Mouse (Mus musculus): ENCODE measurements around the gene Cdc40. TPM values are rescaled to one million over a fixed set of nuclear protein-coding genes. Genes with fewer than 3 reads are reported as not detected.
A peak's percentile ranks its signal among the peaks of the same experiment; 100 is the strongest.

The Cdc40 gene
- polyA plus RNA-seq, 1 experiment from 2014 or later = 27.4 TPM

GRCm38 (mm10) chr10:40887316-40887715 lies 4.2 kb upstream of the Cdc40 start:
- H3K27ac ChIP-seq = no peak overlapping the region
- H3K4me1 ChIP-seq = no peaks in the 10 kb centered on the region
- H3K36me3 ChIP-seq = no peaks in the 10 kb centered on the region
- 89% methylated on average over 2 of the region's 2 CpGs for WGBS
- no peak overlapping the region for H3K4me3 ChIP-seq
- no peak overlapping the region for H3K9ac ChIP-seq
- no peak overlapping the region for H3K4me2 ChIP-seq
- H3K9me3 ChIP-seq = no peaks in the 10 kb centered on the region
- no peaks in the 10 kb centered on the region for H3K27me3 ChIP-seq
- ATAC-seq (ENCODE audit: insufficient number of reproducible peaks, low FRiP score, low TSS enrichment, low read depth) = no peak

GRCm38 (mm10) chr10:40885432-40885831 lies 2.3 kb upstream of the Cdc40 start:
- 68% methylated on average over 7 of the region's 7 CpGs for WGBS
- H3K27ac ChIP-seq = no peak overlapping the region
- H3K4me2 ChIP-seq = no peak overlapping the region
- no peaks in the 10 kb centered on the region for H3K9me3 ChIP-seq
- H3K4me3 ChIP-seq = no peak overlapping the region
- H3K36me3 ChIP-seq = no peaks in the 10 kb centered on the region
- H3K27me3 ChIP-seq = no peaks in the 10 kb centered on the region
- no peak for ATAC-seq (ENCODE audit: insufficient number of reproducible peaks, low FRiP score, low TSS enrichment, low read depth)
- H3K9ac ChIP-seq = no peak overlapping the region
- peaks cover 13% of the 10 kb centered on the region for H3K4me1 ChIP-seq

GRCm38 (mm10) chr10:40884279-40884806 lies 1.2 kb upstream of the Cdc40 start:
- Histone ChIP-seq H3K4me3 (peak overlapping the region; percentile 75), H3K27ac (peak overlapping the region; percentile 97)
- ATAC-seq (ENCODE audit: insufficient number of reproducible peaks, low FRiP score, low TSS enrichment, low read depth) = no peak

GRCm38 (mm10) chr10:40883644-40884278 lies 650 bp upstream of the Cdc40 start:
- Histone ChIP-seq H3K4me3 (peak overlapping the region; percentile 75), H3K4me1 (peaks cover 13% of the 10 kb centered on the region), H3K9ac (peak overlapping the region; percentile 69), H3K9me3 (no peaks in the 10 kb centered on the region), H3K27me3 (no peaks in the 10 kb centered on the region), H3K36me3 (no peaks in the 10 kb centered on the region), H3K27ac (peak overlapping the region; percentile 97), H3K4me2 (peak overlapping the region; percentile 84)
- WGBS = 0% methylated on average over 63 of the region's 87 CpGs
- ATAC-seq (ENCODE audit: insufficient number of reproducible peaks, low FRiP score, low TSS enrichment, low read depth) = peak; percentile 88

More at GRCm38 (mm10) chr10:40884279-40884806, 1.2 kb upstream of the Cdc40 start:
- Histone ChIP-seq H3K4me1 (peaks cover 13% of the 10 kb centered on the region), H3K27me3 (no peaks in the 10 kb centered on the region), H3K36me3 (no peaks in the 10 kb centered on the region), H3K4me2 (peak overlapping the region; percentile 84), H3K9me3 (no peaks in the 10 kb centered on the region), H3K9ac (peak overlapping the region; percentile 69)
- 0% methylated on average over 39 of the region's 40 CpGs for WGBS

GRCm38 (mm10) chr10:40882333-40882732 lies 778 bp downstream of the Cdc40 start:
- Histone ChIP-seq H3K9ac (peak overlapping the region; percentile 78), H3K9me3 (no peaks in the 10 kb centered on the region), H3K4me1 (peaks cover 13% of the 10 kb centered on the region), H3K27ac (peak overlapping the region; percentile 84), H3K27me3 (no peaks in the 10 kb centered on the region), H3K36me3 (no peaks in the 10 kb centered on the region), H3K4me2 (peak overlapping the region; percentile 84), H3K4me3 (peak overlapping the region; percentile 75)
- ATAC-seq (ENCODE audit: insufficient number of reproducible peaks, low FRiP score, low TSS enrichment, low read depth) = no peak
- 11% methylated on average over 9 of the region's 9 CpGs for WGBS

- Histone ChIP-seq H3K36me3 (no peaks in the 10 kb centered on the region), H3K27ac (no peak overlapping the region), H3K4me2 (no peak overlapping the region), H3K27me3 (no peaks in the 10 kb centered on the region), H3K4me3 (no peak overlapping the region), H3K9me3 (no peaks in the 10 kb centered on the region), H3K9ac (no peak overlapping the region), H3K4me1 (peaks cover 13% of the 10 kb centered on the region)
- 74% methylated on average over 3 of the region's 3 CpGs for WGBS
- ATAC-seq (ENCODE audit: insufficient number of reproducible peaks, low FRiP score, low TSS enrichment, low read depth) = no peak
These were observed 1.9 kb downstream of the Cdc40 start for GRCm38 (mm10) chr10:40881236-40881635.

GRCm38 (mm10) chr10:40879969-40880368 lies 3.1 kb downstream of the Cdc40 start:
- Histone ChIP-seq H3K4me2 (no peak overlapping the region), H3K4me1 (peaks cover 13% of the 10 kb centered on the region), H3K9me3 (no peaks in the 10 kb centered on the region), H3K4me3 (no peak overlapping the region), H3K27me3 (no peaks in the 10 kb centered on the region), H3K36me3 (peaks cover 5% of the 10 kb centered on the region; the same call in 1 of the 2 replicates), H3K27ac (no peak overlapping the region), H3K9ac (no peak overlapping the region)
- WGBS = 95% methylated on average over 9 of the region's 9 CpGs
- no peak for ATAC-seq (ENCODE audit: insufficient number of reproducible peaks, low FRiP score, low TSS enrichment, low read depth)

GRCm38 (mm10) chr10:40878246-40878645 lies 4.9 kb downstream of the Cdc40 start:
- Histone ChIP-seq H3K4me3 (no peak overlapping the region), H3K9me3 (no peaks in the 10 kb centered on the region), H3K36me3 (peaks cover 5% of the 10 kb centered on the region; the same call in 1 of the 2 replicates), H3K4me2 (no peak overlapping the region), H3K9ac (no peak overlapping the region), H3K27ac (no peak overlapping the region), H3K27me3 (no peaks in the 10 kb centered on the region), H3K4me1 (peaks cover 13% of the 10 kb centered on the region)
- 80% methylated on average over 3 of the region's 3 CpGs for WGBS
- ATAC-seq (ENCODE audit: insufficient number of reproducible peaks, low FRiP score, low TSS enrichment, low read depth) = no peak

GRCm38 (mm10) chr10:40872052-40872451 lies 11.1 kb downstream of the Cdc40 start:
- no peaks in the 10 kb centered on the region for H3K9me3 ChIP-seq
- no peak for ATAC-seq (ENCODE audit: insufficient number of reproducible peaks, low FRiP score, low TSS enrichment, low read depth)
- no peaks in the 10 kb centered on the region for H3K27me3 ChIP-seq
- no peak overlapping the region for H3K4me2 ChIP-seq
- no peak overlapping the region for H3K27ac ChIP-seq
- no peak overlapping the region for H3K9ac ChIP-seq
- 90% methylated on average over 2 of the region's 2 CpGs for WGBS
- H3K4me1 ChIP-seq = no peaks in the 10 kb centered on the region
- H3K36me3 ChIP-seq = peaks cover 8% of the 10 kb centered on the region; the same call in 1 of the 2 replicates
- no peak overlapping the region for H3K4me3 ChIP-seq

GRCm38 (mm10) chr10:40871301-40871700 lies 11.8 kb downstream of the Cdc40 start:
- H3K9me3 ChIP-seq = no peaks in the 10 kb centered on the region
- no peak overlapping the region for H3K9ac ChIP-seq
- WGBS = 88% methylated on average over 2 of the region's 2 CpGs
- H3K4me1 ChIP-seq = no peaks in the 10 kb centered on the region
- no peak overlapping the region for H3K27ac ChIP-seq
- no peak for ATAC-seq (ENCODE audit: insufficient number of reproducible peaks, low FRiP score, low TSS enrichment, low read depth)
- no peak overlapping the region for H3K4me2 ChIP-seq
- no peaks in the 10 kb centered on the region for H3K27me3 ChIP-seq
- no peak overlapping the region for H3K4me3 ChIP-seq
- peaks cover 11% of the 10 kb centered on the region; the same call in 1 of the 2 replicates for H3K36me3 ChIP-seq

GRCm38 (mm10) chr10:40868081-40868480 lies 15.0 kb downstream of the Cdc40 start:
- Histone ChIP-seq H3K9ac (no peak overlapping the region), H3K36me3 (peaks cover 17% of the 10 kb centered on the region), H3K4me2 (no peak overlapping the region), H3K9me3 (no peaks in the 10 kb centered on the region), H3K27me3 (no peaks in the 10 kb centered on the region), H3K4me1 (no peaks in the 10 kb centered on the region), H3K4me3 (no peak overlapping the region), H3K27ac (no peak overlapping the region)
- no peak for ATAC-seq (ENCODE audit: insufficient number of reproducible peaks, low FRiP score, low TSS enrichment, low read depth)
- WGBS = 90% methylated on average over 2 of the region's 2 CpGs

- Histone ChIP-seq H3K9ac (no peak overlapping the region), H3K4me3 (no peak overlapping the region), H3K4me1 (no peaks in the 10 kb centered on the region), H3K36me3 (peaks cover 4% of the 10 kb centered on the region; the same call in 1 of the 2 replicates), H3K4me2 (no peak overlapping the region), H3K27me3 (no peaks in the 10 kb centered on the region), H3K9me3 (no peaks in the 10 kb centered on the region), H3K27ac (no peak overlapping the region)
- 78% methylated on average over 8 of the region's 8 CpGs for WGBS
- ATAC-seq (ENCODE audit: insufficient number of reproducible peaks, low FRiP score, low TSS enrichment, low read depth) = no peak
These were observed 25.5 kb downstream of the Cdc40 start for GRCm38 (mm10) chr10:40857599-40857998.

Measured in limb, embryonic 15.5 days (tissue).